Mouse (Mus musculus) intestine, postnatal 0 days (tissue): ENCODE data around the gene Ifnk. TPM values are rescaled to one million over a fixed set of nuclear protein-coding genes. Genes with fewer than 3 reads are reported as not detected.

Experiments used
- ATAC-seq: fragments of 200-750 bp; cut with Nextera tagmentation; 2 replicates; pipeline ENCODE4 v1.8.0; 2017; ENCODE audit warnings: mild to moderate bottlenecking, moderate TSS enrichment, moderate library complexity
- H3K27ac ChIP-seq: fragments of 300-500 bp; sonication (generic); 2 replicates; pipeline ENCODE4 v1.5.1; 2014; ENCODE audit warnings: mild to moderate bottlenecking, low read depth, low read length, moderate library complexity
- H3K27me3 ChIP-seq: fragments of 300-500 bp; sonication (generic); replicated peaks from 2 replicates; pipeline ENCODE4 v1.6.1; 2014; ENCODE audit warnings: low read length, mixed read lengths; ENCODE audit not compliant: control insufficient read depth, insufficient read depth
- H3K36me3 ChIP-seq: fragments of 300-500 bp; sonication (generic); 2 replicates; pipeline ENCODE4 v1.6.1; 2014; ENCODE audit warnings: mild to moderate bottlenecking, moderate library complexity; ENCODE audit not compliant: control insufficient read depth, insufficient read depth
- H3K4me1 ChIP-seq: fragments of 300-500 bp; sonication (generic); replicated peaks from 2 replicates; pipeline ENCODE4 v1.6.1; 2014; ENCODE audit warnings: antibody characterized with exemption, low read length, mixed read lengths; ENCODE audit not compliant: control insufficient read depth, insufficient read depth
- H3K4me2 ChIP-seq: fragments of 300-500 bp; sonication (generic); replicated peaks from 2 replicates; pipeline ENCODE4 v1.6.1; 2014; ENCODE audit warnings: low read depth, mild to moderate bottlenecking, moderate library complexity
- H3K4me3 ChIP-seq: fragments of 300-500 bp; sonication (generic); 2 replicates; pipeline ENCODE4 v1.5.1; 2014; ENCODE audit warnings: low read depth, low read length
- H3K9ac ChIP-seq: fragments of 300-500 bp; sonication (generic); 2 replicates; pipeline ENCODE4 v1.6.1; 2014; ENCODE audit warnings: mild to moderate bottlenecking, low read depth, low read length
- H3K9me3 ChIP-seq: fragments of 300-500 bp; sonication (generic); 2 replicates; pipeline ENCODE4 v1.6.1; 2016; ENCODE audit warnings: mixed run types; ENCODE audit not compliant: control insufficient read depth
- CTCF ChIP-seq: sonication (generic); IDR thresholded peaks from 2 replicates; pipeline ENCODE4 v1.5.1; 2016; ENCODE audit warnings: low read depth, mild to moderate bottlenecking, control low read depth, antibody characterized with exemption, moderate library complexity
- WGBS: fragments of 180-500 bp; shearing (Covaris S2); extraction: QIAGEN DNeasy Blood & Tissue Kit; methylation state at CpG from one replicate; pipeline ENCODE4 v1.1.7; 2014; 5-methylcytosine and 5-hydroxymethylcytosine counted together
- polyA plus RNA-seq: library from polyadenylated mRNA; unstranded; fragments of >200 nt; fragmentation: Nextera tagmentation; extraction: Ambion mirVana; gene quantifications from 2 replicates; pipeline ENCODE4 v1.2.1, GENCODE M21; 2015

Ifnk gene
- polyA plus RNA-seq, 1 experiment from 2014 or later = 0.25 TPM

DNA sequence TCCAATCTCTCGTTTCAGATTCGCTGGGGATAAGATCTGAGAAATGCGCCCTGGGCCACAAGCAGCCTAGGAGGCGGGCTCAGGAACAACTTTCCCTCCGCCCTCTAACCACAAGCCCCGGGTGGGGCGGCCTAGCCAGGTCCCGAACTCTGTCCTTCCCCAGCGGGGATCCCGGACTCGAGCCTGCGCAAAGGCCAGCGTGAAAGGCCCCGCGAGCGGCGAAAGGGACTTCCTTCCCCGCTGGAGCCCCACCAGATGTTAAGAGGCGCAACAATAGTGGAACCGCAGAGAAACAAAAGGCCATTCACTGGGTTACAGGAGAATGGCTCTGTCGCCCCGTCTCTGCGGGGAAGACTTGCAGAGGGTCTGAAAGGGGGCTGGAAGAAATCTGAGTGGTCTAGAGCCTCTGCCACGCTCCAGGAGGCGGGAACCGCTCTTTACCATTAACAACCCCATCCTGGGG lies 4.3 kb downstream of the Ifnk start:
- Histone ChIP-seq H3K4me3 (peak overlapping the region; percentile 78), H3K27me3 (no peaks in the 10 kb centered on the region), H3K9me3 (no peaks in the 10 kb centered on the region), H3K4me2 (peak overlapping the region; percentile 87), H3K36me3 (no peaks in the 10 kb centered on the region), H3K9ac (peak overlapping the region; percentile 78), H3K4me1 (0 out of 2 replicates have a peak, but pooled peaks cover 7% of the 10 kb centered on the region), H3K27ac (peak overlapping the region; percentile 93)
- peak; percentile 70 for ATAC-seq
- 1% methylated on average over 26 of the region's 26 CpGs for WGBS
- TF ChIP-seq CTCF = no peak

DNA sequence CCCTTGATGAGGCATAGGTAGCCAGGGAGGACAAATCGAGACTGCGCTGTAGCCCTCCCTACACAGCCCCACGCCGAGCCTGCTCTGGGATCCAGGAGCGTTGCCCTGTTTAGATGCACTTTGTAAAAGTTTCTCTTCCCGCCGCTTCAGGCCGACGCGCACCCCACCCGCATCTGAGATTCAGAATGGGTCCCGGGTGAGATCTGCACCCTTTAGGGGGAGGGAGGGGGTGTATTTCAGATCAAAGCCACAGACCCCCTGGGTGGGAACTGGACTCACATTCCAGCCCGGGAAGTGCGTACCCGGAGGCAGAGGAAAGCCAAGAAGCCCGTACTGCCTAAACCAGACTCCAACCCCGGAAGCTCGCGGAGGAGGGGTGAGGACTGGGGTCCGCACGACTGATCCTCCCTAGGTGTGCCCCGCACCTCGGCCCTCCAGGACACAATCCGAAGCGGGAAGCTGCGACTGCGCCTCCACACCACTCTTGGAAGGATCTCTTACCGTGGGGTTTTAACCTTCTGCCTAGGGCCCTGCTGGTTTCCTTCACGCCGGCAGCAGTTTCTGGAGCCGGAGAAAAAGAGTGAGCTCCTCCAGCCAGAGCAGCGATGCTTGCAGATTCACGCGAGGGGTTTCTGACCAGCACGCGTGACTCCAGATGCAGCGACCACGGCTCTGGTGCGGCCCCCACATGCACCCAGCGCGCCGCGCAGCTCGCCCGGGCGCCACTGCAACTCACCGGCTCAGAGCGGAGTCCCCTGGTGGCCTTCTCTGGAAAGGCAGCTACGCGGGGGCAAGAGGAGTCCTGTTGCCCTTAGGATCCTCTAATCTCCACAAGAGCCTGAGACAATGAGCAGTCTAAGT lies 5.1 kb downstream of the Ifnk start, which contains the start of gene Mob3b:
Gene Mob3b (minus strand): TSS at position 734 of the 861 bp plus-strand sequence.
- Histone ChIP-seq H3K27ac (peak within 1 kb of the TSS; percentile 93), H3K4me2 (peak within 1 kb of the TSS; percentile 87), H3K27me3 (no peaks in the 10 kb centered on the region), H3K4me1 (0 out of 2 replicates have a peak, but pooled peaks cover 7% of the 10 kb centered on the region), H3K9me3 (no peaks in the 10 kb centered on the region), H3K4me3 (peak within 1 kb of the TSS; percentile 78), H3K36me3 (no peaks in the 10 kb centered on the region), H3K9ac (peak within 1 kb of the TSS; percentile 78)
- WGBS = under 1% methylated on average over 50 of the region's 50 CpGs
- ATAC-seq = peak; percentile 62
- peak; percentile 96 for TF ChIP-seq CTCF

GRCm38 (mm10) chr4:35157815-35158214 lies 6.0 kb downstream of the Ifnk start:
- Histone ChIP-seq H3K9ac (no peak overlapping the region), H3K27ac (no peak overlapping the region), H3K36me3 (no peaks in the 10 kb centered on the region), H3K4me1 (0 out of 2 replicates have a peak, but pooled peaks cover 7% of the 10 kb centered on the region), H3K9me3 (no peaks in the 10 kb centered on the region), H3K4me2 (0 out of 2 replicates have a peak overlapping the region, but pooled peaks have one; percentile 87), H3K27me3 (no peaks in the 10 kb centered on the region), H3K4me3 (no peak overlapping the region)
- no peak for TF ChIP-seq CTCF
- ATAC-seq = no peak
- WGBS = 61% methylated on average over 11 of the region's 11 CpGs

DNA sequence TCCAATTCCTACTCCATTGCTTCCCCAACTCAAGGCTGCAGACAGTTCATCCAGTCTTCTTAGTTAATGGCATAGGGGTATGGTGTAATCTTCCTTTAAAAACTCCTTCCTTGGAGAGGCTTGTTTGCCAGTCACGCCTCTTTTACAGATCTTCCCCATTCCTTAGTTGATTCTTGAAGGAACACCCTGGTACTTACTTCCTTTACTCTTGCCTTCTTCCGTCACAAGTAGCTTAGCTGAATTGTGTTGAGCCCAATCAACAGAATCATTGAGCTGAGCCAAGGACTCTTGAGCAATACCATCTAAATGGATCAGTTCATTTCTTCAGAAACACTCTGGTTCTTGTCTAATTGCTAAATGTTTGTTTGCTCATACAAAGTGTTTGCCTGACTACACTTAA lies 13.4 kb downstream of the Ifnk start:
- 0 out of 2 replicates have a peak, but pooled peaks have one; percentile 13 for ATAC-seq
- H3K27me3 ChIP-seq = no peaks in the 10 kb centered on the region

DNA sequence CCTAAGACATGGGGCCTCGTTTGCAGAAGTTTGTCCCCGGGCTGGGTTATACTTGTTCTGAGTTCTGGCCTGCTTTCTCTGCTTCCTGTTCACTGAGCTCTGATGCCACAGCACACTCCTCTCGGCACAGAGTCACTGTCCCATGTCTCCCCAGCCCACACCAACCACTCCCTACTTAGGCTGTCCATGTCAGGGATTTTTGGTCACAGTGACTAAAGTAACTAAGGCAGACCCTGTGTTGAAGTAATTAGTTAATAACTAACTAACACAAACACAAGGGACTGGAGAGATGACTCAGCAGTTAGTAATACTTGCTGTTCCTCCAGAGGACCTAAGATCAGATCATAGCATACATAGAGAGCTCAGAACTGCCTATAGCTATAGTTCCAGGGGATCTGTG lies 14.1 kb downstream of the Ifnk start:
- Histone ChIP-seq H3K9me3 (no peaks in the 10 kb centered on the region), H3K4me2 (peak overlapping the region; percentile 25; the same call in 1 of the 2 replicates), H3K9ac (no peak overlapping the region), H3K27me3 (no peaks in the 10 kb centered on the region), H3K36me3 (no peaks in the 10 kb centered on the region), H3K4me1 (no peaks in the 10 kb centered on the region; the same call in 1 of the 2 replicates), H3K27ac (no peak overlapping the region), H3K4me3 (no peak overlapping the region)
- WGBS = 37% methylated on average over 3 of the region's 3 CpGs
- peak; percentile 61; the same call in 1 of the 2 replicates for ATAC-seq
- TF ChIP-seq CTCF = no peak

More for the DNA sequence above, 13.4 kb downstream of the Ifnk start:
- Histone ChIP-seq H3K9me3 (no peaks in the 10 kb centered on the region), H3K4me3 (no peak overlapping the region), H3K4me2 (no peak overlapping the region), H3K27ac (no peak overlapping the region), H3K36me3 (no peaks in the 10 kb centered on the region), H3K4me1 (no peaks in the 10 kb centered on the region; the same call in 1 of the 2 replicates), H3K9ac (no peak overlapping the region)
- no peak for TF ChIP-seq CTCF
- WGBS = 43% methylated on average over 2 of the region's 2 CpGs

GRCm38 (mm10) chr4:35167855-35168254 lies 16.0 kb downstream of the Ifnk start:
- no peak overlapping the region for H3K27ac ChIP-seq
- no peaks in the 10 kb centered on the region for H3K27me3 ChIP-seq
- no peaks in the 10 kb centered on the region; the same call in 1 of the 2 replicates for H3K36me3 ChIP-seq
- WGBS = 72% methylated on average over 5 of the region's 5 CpGs
- H3K9ac ChIP-seq = no peak overlapping the region
- no peak overlapping the region for H3K4me2 ChIP-seq
- no peak for ATAC-seq
- no peak overlapping the region for H3K4me3 ChIP-seq
- no peak for TF ChIP-seq CTCF
- H3K9me3 ChIP-seq = no peaks in the 10 kb centered on the region
- H3K4me1 ChIP-seq = no peaks in the 10 kb centered on the region; the same call in 1 of the 2 replicates
